In the genomic region with DNA sequence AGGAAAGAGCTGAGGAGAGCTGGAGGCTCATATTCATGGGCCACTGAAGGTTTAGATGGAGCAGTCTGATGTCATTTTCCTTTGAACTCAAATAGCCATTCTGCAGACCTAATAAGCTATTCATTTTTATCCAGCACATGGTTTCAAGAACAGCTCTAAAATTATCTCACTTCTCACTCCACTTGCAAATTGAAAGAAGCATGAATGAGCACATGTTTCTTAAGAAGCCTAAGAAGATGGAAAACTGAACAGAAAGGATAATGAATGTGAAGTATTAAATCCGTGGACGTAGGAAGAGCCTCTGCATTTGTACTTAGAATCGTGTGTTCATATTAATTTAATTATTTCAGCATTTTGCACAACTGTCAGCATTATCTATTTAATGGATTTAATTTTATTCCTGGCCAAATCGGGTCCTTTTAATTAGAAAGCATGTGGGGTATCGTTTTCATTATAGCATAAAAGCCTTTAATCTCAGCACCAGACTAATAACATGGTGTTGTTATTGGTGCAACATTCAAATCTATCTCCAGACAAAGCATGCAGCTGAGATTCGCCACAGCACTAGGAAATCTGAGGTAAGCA, we compare ENCODE assay signal across 26 mouse cellular contexts. TPM values are rescaled to one million over a fixed set of nuclear protein-coding genes. Genes with fewer than 3 reads are reported as not detected.
"Had no signal": no experiment of that assay in that cellular context is flagged by ENCODE, and none has a peak within 500 bp of the region (broad histone marks: within the 10 kb centered on the region; RNA-seq: fewer than 3 reads in every experiment).

No protein-coding gene starts in this region.

- H3K27me3 ChIP-seq: midbrain, embryonic 12.5 days; neural tube, embryonic 12.5 days had no signal

- DNase-seq: lung, adult 18-20 months; lung, embryonic 14.5 days; lung, postnatal 10 days; lung, postnatal 4 days; midbrain, embryonic 14.5 days; right cerebral cortex, adult 18-20 months; right cerebral cortex, postnatal 25 days; right cerebral cortex, postnatal 4 days; spleen, adult 18-20 months; thymus, adult 18-20 months; thymus, postnatal 14 days; thymus, postnatal 36 days had no signal

- ATAC-seq: midbrain, embryonic 16.5 days had no signal

- H3K4me3 ChIP-seq: midbrain, embryonic 10.5 days; midbrain, embryonic 12.5 days; myocyte; neural tube, embryonic 12.5 days had no signal

- H3K4me2 ChIP-seq: lung, embryonic 14.5 days; midbrain, embryonic 12.5 days; neural tube, embryonic 12.5 days had no signal

- H3K4me1 ChIP-seq: midbrain, embryonic 12.5 days; neural tube, embryonic 12.5 days had no signal

- H3K9ac ChIP-seq: lung, embryonic 14.5 days; midbrain, embryonic 12.5 days; neural tube, embryonic 12.5 days had no signal

- H3K27ac ChIP-seq: midbrain, embryonic 10.5 days; midbrain, embryonic 12.5 days; neural tube, embryonic 12.5 days had no signal

- H3K36me3 ChIP-seq: midbrain, embryonic 10.5 days; midbrain, embryonic 12.5 days; neural tube, embryonic 12.5 days had no signal

- H3K9me3 ChIP-seq: midbrain, embryonic 10.5 days; midbrain, embryonic 12.5 days; neural tube, embryonic 12.5 days had no signal

RNA-seq across cellular contexts. Expression of a gene that starts 49.2 kb away (rescaled TPM):
- total RNA-seq: megakaryocyte, adult 5-6 weeks; megakaryocyte-erythroid progenitor cell, adult 5-6 weeks had no signal
- polyA plus RNA-seq: liver, embryonic 16.5 days; lung, embryonic 14.5 days; lung, embryonic 16.5 days; midbrain, embryonic 10.5 days; midbrain, embryonic 12.5 days; midbrain, embryonic 14.5 days; myocyte; neural tube, embryonic 12.5 days; neural tube, embryonic 14.5 days; small intestine, adult 2 months; stomach, embryonic 14.5 days; stomach, embryonic 16.5 days; thymus, postnatal 0 days had no signal
